Mouse (Mus musculus) neural tube, embryonic 14.5 days (tissue): ENCODE measurements around the gene Hoxb5. TPM values are rescaled to one million over a fixed set of nuclear protein-coding genes. Genes with fewer than 3 reads are reported as not detected.

Source experiments
- ATAC-seq: fragments of 200-750 bp; cut with Nextera tagmentation; 2 replicates; pipeline ENCODE4 v1.8.0; 2017; ENCODE audit warnings: low read depth, mild to moderate bottlenecking, moderate TSS enrichment, moderate library complexity
- H3K27ac ChIP-seq: fragments of 300-500 bp; sonication (generic); 2 replicates; pipeline ENCODE4 v1.5.1; 2014; ENCODE audit warnings: low read depth, mild to moderate bottlenecking, control low read depth, low read length, moderate library complexity, mixed read lengths
- H3K27me3 ChIP-seq: fragments of 300-500 bp; sonication (generic); 2 replicates; pipeline ENCODE4 v1.6.1; 2014; ENCODE audit warnings: low read length; ENCODE audit not compliant: control insufficient read depth, insufficient read depth
- H3K36me3 ChIP-seq: fragments of 300-500 bp; sonication (generic); 2 replicates; pipeline ENCODE4 v1.6.1; 2014; ENCODE audit warnings: low read length, mixed read lengths; ENCODE audit not compliant: control insufficient read depth, insufficient read depth
- H3K4me1 ChIP-seq: fragments of 300-500 bp; sonication (generic); 2 replicates; pipeline ENCODE4 v1.6.1; 2014; ENCODE audit warnings: low read length; ENCODE audit not compliant: control insufficient read depth, insufficient read depth
- H3K4me2 ChIP-seq: fragments of 300-500 bp; sonication (generic); 2 replicates; pipeline ENCODE4 v1.6.1; 2014; ENCODE audit warnings: mild to moderate bottlenecking, low read depth, low read length, control low read depth
- H3K4me3 ChIP-seq: fragments of 300-500 bp; sonication (generic); 2 replicates; pipeline ENCODE4 v1.5.1; 2014; ENCODE audit warnings: low read depth, low read length, control low read depth, mixed read lengths
- H3K9ac ChIP-seq: fragments of 300-500 bp; sonication (generic); replicated peaks from 2 replicates; pipeline ENCODE4 v1.6.1; 2014; ENCODE audit warnings: low read depth, mild to moderate bottlenecking, control low read depth, low read length, mixed read lengths
- H3K9me3 ChIP-seq: fragments of 300-500 bp; sonication (generic); 2 replicates; pipeline ENCODE4 v1.6.1; 2016; ENCODE audit warnings: low read length; ENCODE audit not compliant: control insufficient read depth
- WGBS: fragments of 180-500 bp; shearing (Covaris S2); extraction: QIAGEN DNeasy Blood & Tissue Kit; methylation state at CpG from one replicate; pipeline ENCODE4 v1.1.7; 2014; 5-methylcytosine and 5-hydroxymethylcytosine counted together
- polyA plus RNA-seq: library from polyadenylated mRNA; unstranded; fragments of >200 nt; fragmentation: Nextera tagmentation; extraction: Ambion mirVana; gene quantifications from 2 replicates; pipeline ENCODE4 v1.2.1, GENCODE M21; 2014

The Hoxb5 gene
- polyA plus RNA-seq, 1 experiment from 2014 or later = 52.4 TPM

DNA sequence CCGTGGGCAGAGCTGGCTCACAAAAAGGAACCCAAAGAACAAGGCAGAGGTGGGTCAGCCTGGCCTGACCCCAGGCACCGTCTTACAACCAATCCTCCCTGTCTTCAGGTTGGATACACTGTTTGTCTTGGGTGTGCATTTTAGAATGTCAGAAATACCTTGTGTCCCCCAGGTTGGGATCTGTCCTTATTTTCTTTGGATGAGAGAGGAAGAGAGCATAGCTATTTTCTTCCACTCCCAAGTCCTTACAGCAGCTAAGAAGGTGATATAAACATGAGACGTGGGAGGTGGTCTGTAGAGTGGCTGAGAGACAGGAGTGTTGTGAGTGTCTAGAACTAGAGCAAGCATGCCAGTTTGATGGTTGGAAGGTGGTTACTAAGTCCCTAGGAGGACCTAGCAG is 5.7 kb upstream of the Hoxb5 start:
- peaks cover 38% of the 10 kb centered on the region for H3K4me1 ChIP-seq
- peak overlapping the region; percentile 95 for H3K4me3 ChIP-seq
- peaks cover 17% of the 10 kb centered on the region for H3K36me3 ChIP-seq
- H3K4me2 ChIP-seq = peak overlapping the region; percentile 100
- ATAC-seq = no peak
- peak overlapping the region; percentile 100 for H3K27ac ChIP-seq
- H3K9ac ChIP-seq = peak overlapping the region; percentile 100
- H3K27me3 ChIP-seq = no peaks in the 10 kb centered on the region
- no peaks in the 10 kb centered on the region for H3K9me3 ChIP-seq
- 7% methylated on average over 3 of the region's 3 CpGs for WGBS

DNA sequence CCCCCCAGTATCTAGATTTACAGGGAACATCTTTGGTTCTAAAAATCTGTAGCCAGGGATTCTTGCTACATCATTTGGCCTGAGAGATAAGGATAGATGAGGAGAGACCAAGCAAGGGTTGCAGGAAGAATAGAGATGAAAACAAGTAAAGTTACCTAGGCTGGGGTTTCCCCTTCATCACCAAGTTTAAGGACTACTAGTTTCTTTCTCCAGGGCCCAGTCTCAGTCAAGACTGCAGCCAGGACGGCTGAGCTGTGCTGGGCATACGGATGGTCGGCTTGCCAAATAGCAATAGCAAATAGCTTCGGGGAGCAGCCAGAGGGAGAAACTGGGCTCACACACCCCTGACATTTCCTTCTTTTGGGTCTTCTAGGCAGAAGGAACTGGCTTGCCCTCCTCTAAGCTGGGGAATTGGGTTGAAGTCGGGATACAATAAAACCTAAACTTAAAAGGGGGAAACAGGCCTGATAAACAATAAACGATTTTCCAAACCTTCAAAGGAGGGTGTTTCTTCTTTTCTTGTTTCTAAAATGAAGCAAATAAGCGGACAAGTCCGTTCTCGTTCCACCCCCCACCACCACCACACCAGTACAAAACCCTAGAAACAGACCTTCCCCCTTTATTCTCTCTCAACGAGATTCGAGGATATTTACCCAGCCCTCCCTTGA is 5.0 kb upstream of the Hoxb5 start:
- ATAC-seq = no peak
- H3K4me3 ChIP-seq = peak overlapping the region; percentile 95
- peak overlapping the region; percentile 100 for H3K27ac ChIP-seq
- H3K9ac ChIP-seq = peak overlapping the region; percentile 100
- H3K4me1 ChIP-seq = peaks cover 38% of the 10 kb centered on the region
- no peaks in the 10 kb centered on the region for H3K27me3 ChIP-seq
- under 1% methylated on average over 11 of the region's 11 CpGs for WGBS
- peaks cover 17% of the 10 kb centered on the region for H3K36me3 ChIP-seq
- H3K9me3 ChIP-seq = no peaks in the 10 kb centered on the region
- H3K4me2 ChIP-seq = peak overlapping the region; percentile 100

DNA sequence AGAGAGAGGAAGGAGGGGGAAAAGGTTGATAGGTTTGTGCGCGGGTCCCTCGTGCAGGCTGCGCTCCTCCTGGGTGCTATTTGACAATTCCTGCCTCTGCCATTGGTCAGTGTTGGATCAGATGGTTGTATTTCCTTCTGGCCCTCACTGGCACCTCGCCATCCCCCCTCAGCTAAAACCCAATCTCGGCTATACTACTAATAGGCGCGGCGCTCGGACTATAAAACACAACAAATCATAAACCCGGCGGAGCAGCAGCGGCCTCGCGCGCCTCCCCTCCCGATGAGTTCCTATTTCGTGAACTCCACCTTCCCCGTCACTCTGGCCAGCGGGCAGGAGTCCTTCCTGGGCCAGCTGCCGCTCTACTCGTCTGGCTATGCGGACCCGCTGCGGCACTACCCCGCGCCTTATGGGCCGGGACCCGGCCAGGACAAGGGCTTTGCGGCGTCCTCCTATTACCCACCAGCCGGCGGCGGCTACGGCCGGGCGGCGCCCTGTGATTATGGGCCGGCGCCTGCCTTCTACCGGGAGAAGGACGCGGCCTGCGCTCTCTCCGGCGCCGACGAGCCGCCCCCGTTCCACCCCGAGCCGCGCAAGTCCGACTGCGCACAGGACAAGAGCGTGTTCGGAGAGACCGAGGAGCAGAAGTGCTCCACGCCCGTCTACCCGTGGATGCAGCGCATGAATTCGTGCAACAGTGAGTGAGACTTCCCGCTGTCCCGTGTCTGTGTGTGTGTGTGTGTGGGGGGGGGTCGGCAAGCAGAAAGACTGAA is 4.1 kb upstream of the Hoxb5 start:
- peaks cover 42% of the 10 kb centered on the region for H3K4me1 ChIP-seq

DNA sequence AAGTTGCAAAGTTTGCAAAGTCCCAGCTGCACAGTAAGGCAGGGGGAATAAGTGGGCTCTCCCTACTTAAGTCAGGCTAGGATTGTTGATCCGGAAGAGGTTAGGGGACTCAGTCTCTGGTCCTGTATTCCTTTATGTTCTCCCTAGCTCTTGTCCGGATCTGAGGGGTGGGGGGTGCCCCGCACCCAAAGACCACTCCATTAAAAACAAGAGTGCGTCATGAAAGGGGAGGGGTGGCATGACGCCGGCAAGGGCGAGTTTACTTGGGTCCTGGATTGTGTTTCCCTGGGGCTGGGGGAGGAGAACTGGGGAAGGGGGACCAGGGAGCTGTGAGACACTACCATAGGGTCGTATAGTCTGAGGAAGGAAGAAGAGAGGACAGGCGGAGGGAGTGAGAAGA is 3.4 kb upstream of the Hoxb5 start:
- 3% methylated on average over 9 of the region's 9 CpGs for WGBS
- Histone ChIP-seq H3K9ac (peak overlapping the region; percentile 100), H3K36me3 (peaks cover 28% of the 10 kb centered on the region), H3K27ac (peak overlapping the region; percentile 100), H3K9me3 (no peaks in the 10 kb centered on the region), H3K27me3 (no peaks in the 10 kb centered on the region), H3K4me1 (peaks cover 42% of the 10 kb centered on the region), H3K4me3 (peak overlapping the region; percentile 95), H3K4me2 (peak overlapping the region; percentile 100)
- no peak for ATAC-seq

More for the DNA sequence above, 4.1 kb upstream of the Hoxb5 start:
- Histone ChIP-seq H3K4me3 (peak overlapping the region; percentile 95), H3K9ac (peak overlapping the region; percentile 100), H3K4me2 (peak overlapping the region; percentile 100), H3K27ac (peak overlapping the region; percentile 100), H3K36me3 (peaks cover 24% of the 10 kb centered on the region), H3K27me3 (no peaks in the 10 kb centered on the region), H3K9me3 (no peaks in the 10 kb centered on the region)
- peak; percentile 61 for ATAC-seq
- under 1% methylated on average over 66 of the region's 66 CpGs for WGBS

DNA sequence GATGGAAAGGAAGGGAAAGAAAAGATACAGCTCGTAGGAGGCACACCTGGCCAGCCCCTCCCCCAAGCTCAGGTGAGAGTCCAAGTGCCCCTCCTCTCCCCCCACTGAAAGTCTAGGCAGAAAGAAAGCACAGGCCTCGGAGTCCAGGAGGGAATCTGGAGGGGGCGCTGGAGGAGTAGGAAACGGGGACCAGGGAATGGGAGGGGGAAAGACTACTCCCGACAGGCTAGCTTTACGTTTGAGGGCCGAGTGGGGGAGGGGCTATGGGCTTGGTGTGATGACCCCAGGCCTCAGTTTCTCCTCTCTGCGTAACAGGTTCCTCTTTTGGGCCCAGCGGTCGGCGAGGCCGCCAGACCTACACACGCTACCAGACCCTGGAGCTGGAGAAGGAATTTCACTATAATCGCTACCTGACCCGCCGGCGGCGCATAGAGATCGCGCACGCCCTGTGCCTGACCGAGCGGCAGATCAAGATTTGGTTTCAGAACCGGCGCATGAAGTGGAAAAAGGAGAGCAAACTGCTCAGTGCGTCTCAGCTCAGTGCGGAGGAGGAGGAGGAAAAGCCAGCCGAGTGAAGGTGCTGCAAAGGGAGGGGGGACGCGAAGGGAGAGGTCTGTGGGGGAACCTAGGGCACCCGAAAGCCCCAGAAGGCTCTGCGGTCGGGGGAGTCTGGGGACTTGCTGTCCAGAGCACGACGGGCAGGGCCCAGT is 2.6 kb upstream of the Hoxb5 start:
- Histone ChIP-seq H3K27ac (peak overlapping the region; percentile 100), H3K4me1 (peaks cover 48% of the 10 kb centered on the region), H3K4me3 (peak overlapping the region; percentile 95), H3K27me3 (no peaks in the 10 kb centered on the region), H3K36me3 (peaks cover 33% of the 10 kb centered on the region), H3K9ac (peak overlapping the region; percentile 100), H3K9me3 (no peaks in the 10 kb centered on the region), H3K4me2 (peak overlapping the region; percentile 100)
- WGBS = 2% methylated on average over 35 of the region's 35 CpGs
- no peak for ATAC-seq

DNA sequence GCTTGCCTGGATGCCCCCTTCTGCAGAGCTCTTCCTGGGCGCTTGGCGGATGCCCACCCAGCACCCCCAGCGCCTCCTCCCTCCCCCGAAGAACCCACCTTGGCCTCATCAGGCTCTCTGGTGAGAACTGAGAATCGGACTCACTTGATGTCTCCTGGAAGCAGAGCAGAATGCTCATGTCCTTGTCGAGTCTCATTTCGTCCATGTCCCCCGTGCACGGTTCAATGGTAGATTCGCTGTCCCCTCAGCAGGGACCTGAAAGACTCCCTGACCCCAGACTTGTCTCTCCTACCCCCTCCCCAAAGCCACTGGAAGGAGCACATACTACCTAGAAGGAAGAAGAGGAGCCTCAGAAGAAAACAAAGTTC is 2.1 kb upstream of the Hoxb5 start:
- Histone ChIP-seq H3K36me3 (peaks cover 37% of the 10 kb centered on the region), H3K4me2 (peak overlapping the region; percentile 100), H3K27ac (peak overlapping the region; percentile 100), H3K9ac (peak overlapping the region; percentile 100), H3K9me3 (no peaks in the 10 kb centered on the region), H3K4me3 (peak overlapping the region; percentile 95), H3K27me3 (no peaks in the 10 kb centered on the region), H3K4me1 (peaks cover 51% of the 10 kb centered on the region)
- no peak for ATAC-seq
- WGBS = 0% methylated on average over 9 of the region's 10 CpGs

DNA sequence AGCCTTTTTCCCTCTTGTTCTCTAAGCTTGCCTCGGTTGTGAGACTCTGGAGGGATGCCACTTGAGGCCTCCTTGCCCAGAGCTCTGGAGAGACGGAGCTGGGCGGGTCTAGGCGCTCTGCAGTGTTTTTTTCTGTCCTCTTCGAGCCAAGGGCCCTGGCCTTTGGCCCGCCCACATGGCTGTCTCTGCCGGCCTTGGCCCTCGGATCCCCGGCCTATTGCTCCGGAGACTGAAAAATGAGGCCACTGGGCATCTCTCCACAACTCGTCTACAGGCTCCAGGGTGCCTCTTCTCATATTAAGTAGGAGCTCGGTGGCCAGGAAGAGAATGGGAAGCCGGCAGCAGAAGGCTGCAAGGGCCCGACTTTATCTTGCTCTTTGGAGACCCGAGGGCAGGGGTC is 1.3 kb upstream of the Hoxb5 start:
- Histone ChIP-seq H3K9me3 (no peaks in the 10 kb centered on the region), H3K27ac (peak overlapping the region; percentile 100), H3K4me3 (peak overlapping the region; percentile 95), H3K9ac (peak overlapping the region; percentile 100), H3K36me3 (peaks cover 39% of the 10 kb centered on the region), H3K27me3 (no peaks in the 10 kb centered on the region), H3K4me1 (peaks cover 53% of the 10 kb centered on the region), H3K4me2 (peak overlapping the region; percentile 100)
- no peak for ATAC-seq
- 3% methylated on average over 15 of the region's 15 CpGs for WGBS

DNA sequence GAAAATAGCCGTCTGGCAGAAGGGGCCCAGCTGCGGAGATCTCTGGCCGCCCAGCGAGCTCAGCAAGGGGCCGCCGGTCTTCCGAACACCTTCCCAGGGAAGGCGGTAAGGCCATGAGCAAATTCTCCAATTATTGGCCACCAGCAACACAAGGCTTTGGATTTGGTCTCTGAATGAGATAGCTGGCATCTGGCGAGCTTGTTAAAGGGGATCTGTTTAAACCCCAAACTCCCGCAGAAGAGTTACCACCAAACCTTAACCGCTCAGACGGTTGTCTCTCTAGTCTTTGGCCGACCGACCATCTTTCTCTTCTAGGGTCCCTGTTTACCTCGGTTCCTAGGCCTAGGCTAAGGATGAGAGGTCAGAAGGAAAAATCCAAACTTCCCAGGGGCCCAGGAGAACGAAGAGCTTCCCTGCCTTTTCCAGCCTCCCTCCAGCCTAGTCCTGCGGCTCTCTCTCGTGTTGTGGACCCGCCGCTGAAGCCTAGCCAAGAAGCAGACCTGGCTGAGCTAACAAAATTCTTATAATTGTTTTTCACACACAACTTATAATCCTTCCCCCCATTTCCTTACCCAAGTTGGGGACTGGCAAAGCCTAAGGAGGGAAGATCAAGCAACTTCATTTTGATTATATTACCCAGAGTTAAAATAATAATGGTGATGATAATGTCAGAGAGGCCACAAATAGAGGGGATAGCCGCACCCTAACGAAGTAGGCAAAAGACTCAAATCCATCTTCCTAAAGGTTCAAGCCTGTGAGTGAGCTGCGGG is 570 bp upstream of the Hoxb5 start:
- peaks cover 39% of the 10 kb centered on the region for H3K36me3 ChIP-seq
- peak overlapping the region; percentile 100 for H3K27ac ChIP-seq
- H3K4me2 ChIP-seq = peak overlapping the region; percentile 100
- H3K4me3 ChIP-seq = peak overlapping the region; percentile 95
- no peaks in the 10 kb centered on the region for H3K9me3 ChIP-seq
- H3K4me1 ChIP-seq = peaks cover 49% of the 10 kb centered on the region
- ATAC-seq = no peak
- WGBS = 4% methylated on average over 23 of the region's 23 CpGs
- peak overlapping the region; percentile 100 for H3K9ac ChIP-seq
- H3K27me3 ChIP-seq = no peaks in the 10 kb centered on the region
